Mouse (Mus musculus) limb, embryonic 12.5 days (tissue): Measurements from ENCODE around the gene Sgo2a. TPM values are rescaled to one million over a fixed set of nuclear protein-coding genes. Genes with fewer than 3 reads are reported as not detected.
A peak's percentile ranks its signal among the peaks of the same experiment; 100 is the strongest.
"Not testable (repeated sequence)": the region's sequence is repeated elsewhere in the genome, so short reads cannot be mapped to it uniquely, and the experiment has no call there.

Experiments used
- ATAC-seq: fragments of 200-750 bp; cut with Nextera tagmentation; 2 replicates; pipeline ENCODE4 v1.8.0; 2017; ENCODE audit warnings: low read depth, moderate TSS enrichment; ENCODE audit not compliant: insufficient number of reproducible peaks, insufficient read depth, low FRiP score, low TSS enrichment
- H3K27ac ChIP-seq: fragments of 300-500 bp; sonication (generic); 2 replicates; pipeline ENCODE4 v1.5.1; 2016; ENCODE audit warnings: mild to moderate bottlenecking, moderate library complexity
- H3K27me3 ChIP-seq: fragments of 300-500 bp; sonication (generic); 2 replicates; pipeline ENCODE4 v1.6.1; 2016; ENCODE audit warnings: mild to moderate bottlenecking, moderate library complexity
- H3K36me3 ChIP-seq: fragments of 300-500 bp; sonication (generic); 2 replicates; pipeline ENCODE4 v1.6.1; 2016; ENCODE audit warnings: mild to moderate bottlenecking, moderate library complexity
- H3K4me1 ChIP-seq: fragments of 300-500 bp; sonication (generic); replicated peaks from 2 replicates; pipeline ENCODE4 v1.6.1; 2016
- H3K4me2 ChIP-seq: fragments of 300-500 bp; sonication (generic); 2 replicates; pipeline ENCODE4 v1.6.1; 2016; ENCODE audit warnings: mild to moderate bottlenecking, moderate library complexity
- H3K4me3 ChIP-seq: fragments of 300-500 bp; sonication (generic); replicated peaks from 2 replicates; pipeline ENCODE4 v1.5.1; 2016; ENCODE audit warnings: mild to moderate bottlenecking
- H3K9ac ChIP-seq: fragments of 300-500 bp; sonication (generic); replicated peaks from 2 replicates; pipeline ENCODE4 v1.6.1; 2016; ENCODE audit warnings: mild to moderate bottlenecking, moderate library complexity
- H3K9me3 ChIP-seq: fragments of 300-500 bp; sonication (generic); 2 replicates; pipeline ENCODE4 v1.6.1; 2016; ENCODE audit warnings: mild to moderate bottlenecking, moderate library complexity
- WGBS: fragments of 180-500 bp; shearing (Covaris S2); methylation state at CpG from one replicate; pipeline ENCODE4 v1.1.7; 2016; 5-methylcytosine and 5-hydroxymethylcytosine counted together
- polyA plus RNA-seq: library from polyadenylated mRNA; unstranded; fragments of >200 nt; fragmentation: Nextera tagmentation; extraction: Ambion mirVana; gene quantifications from 2 replicates; pipeline ENCODE4 v1.2.1, GENCODE M21; 2016

Gene Sgo2a
- polyA plus RNA-seq, 1 experiment from 2014 or later, result 24.4 TPM

- no peak overlapping the region for H3K4me3 ChIP-seq
- no peak for ATAC-seq
- no peak overlapping the region for H3K4me2 ChIP-seq
- H3K36me3 ChIP-seq, result no peaks in the 10 kb centered on the region
- no peaks in the 10 kb centered on the region for H3K9me3 ChIP-seq
- no peak overlapping the region for H3K9ac ChIP-seq
- no peak overlapping the region for H3K27ac ChIP-seq
- H3K4me1 ChIP-seq, result no peaks in the 10 kb centered on the region
- H3K27me3 ChIP-seq, result no peaks in the 10 kb centered on the region
- WGBS, result 90% methylated on average over 3 of the region's 3 CpGs
Observed at GRCm38 (mm10) chr1:57976860-57977259, 18.9 kb upstream of the Sgo2a start.

- Histone ChIP-seq H3K9me3 (no peaks in the 10 kb centered on the region), H3K4me3 (no peak overlapping the region), H3K9ac (no peak overlapping the region), H3K4me1 (no peaks in the 10 kb centered on the region), H3K27me3 (no peaks in the 10 kb centered on the region), H3K4me2 (no peak overlapping the region), H3K36me3 (no peaks in the 10 kb centered on the region), H3K27ac (no peak overlapping the region)
- ATAC-seq, result no peak
- 81% methylated on average over 6 of the region's 6 CpGs for WGBS
Observed at GRCm38 (mm10) chr1:57989052-57989600, 6.6 kb upstream of the Sgo2a start.

- Histone ChIP-seq H3K36me3 (no peaks in the 10 kb centered on the region), H3K27me3 (no peaks in the 10 kb centered on the region), H3K4me2 (no peak overlapping the region), H3K9ac (no peak overlapping the region), H3K4me1 (peaks cover 1% of the 10 kb centered on the region; the same call in 1 of the 2 replicates), H3K9me3 (no peaks in the 10 kb centered on the region), H3K4me3 (no peak overlapping the region), H3K27ac (no peak overlapping the region)
- 85% methylated on average over 2 of the region's 2 CpGs for WGBS
- ATAC-seq, result no peak
Observed at GRCm38 (mm10) chr1:57991277-57991676, 4.5 kb upstream of the Sgo2a start.

- WGBS, result under 1% methylated on average over 29 of the region's 29 CpGs
- peak overlapping the region; percentile 81 for H3K27ac ChIP-seq
- peak overlapping the region; percentile 87 for H3K4me2 ChIP-seq
- 0 out of 2 replicates have a peak, but pooled peaks have one; percentile 11 for ATAC-seq
- no peaks in the 10 kb centered on the region for H3K27me3 ChIP-seq
- H3K4me1 ChIP-seq, result peaks cover 12% of the 10 kb centered on the region
- H3K9ac ChIP-seq, result peak overlapping the region; percentile 74
- H3K36me3 ChIP-seq, result peaks cover 10% of the 10 kb centered on the region; the same call in 1 of the 2 replicates
- H3K9me3 ChIP-seq, result no peaks in the 10 kb centered on the region
- H3K4me3 ChIP-seq, result peak overlapping the region; percentile 75
Observed at GRCm38 (mm10) chr1:57996133-57996615, 403 bp downstream of the Sgo2a start.

- H3K4me2 ChIP-seq, result no peak overlapping the region
- H3K9ac ChIP-seq, result no peak overlapping the region
- WGBS, result 90% methylated on average over 3 of the region's 3 CpGs
- ATAC-seq, result no peak
- H3K27ac ChIP-seq, result no peak overlapping the region
- no peaks in the 10 kb centered on the region for H3K27me3 ChIP-seq
- H3K9me3 ChIP-seq, result no peaks in the 10 kb centered on the region
- H3K4me3 ChIP-seq, result no peak overlapping the region
- H3K4me1 ChIP-seq, result peaks cover 12% of the 10 kb centered on the region
- peaks cover 23% of the 10 kb centered on the region for H3K36me3 ChIP-seq
Observed at GRCm38 (mm10) chr1:57998146-57998545, 2.4 kb downstream of the Sgo2a start.

- not testable (repeated sequence) for H3K9me3 ChIP-seq, ATAC-seq, H3K4me1 ChIP-seq, H3K27ac ChIP-seq, H3K4me3 ChIP-seq, H3K27me3 ChIP-seq, H3K9ac ChIP-seq, H3K4me2 ChIP-seq
- peaks cover 40% of the 10 kb centered on the region for H3K36me3 ChIP-seq
- WGBS, result 96% methylated on average over 7 of the region's 7 CpGs
Observed at GRCm38 (mm10) chr1:58006388-58006787, 10.6 kb downstream of the Sgo2a start.

GRCm38 (mm10) chr1:58018856-58019255 is 23.1 kb downstream of the Sgo2a start, which contains the start of gene Kctd18:
Gene Kctd18 (minus strand): TSS chr1:58018956.
- H3K9ac ChIP-seq, result no peak within 1 kb of the TSS
- WGBS, result 94% methylated on average over 7 of the region's 7 CpGs
- no peak for ATAC-seq
- no peaks in the 10 kb centered on the region for H3K4me1 ChIP-seq
- no peak within 1 kb of the TSS for H3K4me3 ChIP-seq
- no peak within 1 kb of the TSS for H3K4me2 ChIP-seq
- H3K36me3 ChIP-seq, result peaks cover 73% of the 10 kb centered on the region
- H3K27me3 ChIP-seq, result no peaks in the 10 kb centered on the region
- H3K9me3 ChIP-seq, result no peaks in the 10 kb centered on the region
- no peak within 1 kb of the TSS for H3K27ac ChIP-seq

- Histone ChIP-seq H3K4me1 (peaks cover 16% of the 10 kb centered on the region), H3K9me3 (no peaks in the 10 kb centered on the region), H3K27ac (no peak overlapping the region), H3K27me3 (no peaks in the 10 kb centered on the region), H3K36me3 (peaks cover 11% of the 10 kb centered on the region), H3K9ac (no peak overlapping the region), H3K4me2 (no peak overlapping the region), H3K4me3 (no peak overlapping the region)
- ATAC-seq, result no peak
- 87% methylated on average over 7 of the region's 7 CpGs for WGBS
Observed at GRCm38 (mm10) chr1:58027707-58028106, 31.9 kb downstream of the Sgo2a start.

GRCm38 (mm10) chr1:58029636-58030117 is 33.9 kb downstream of the Sgo2a start, which contains the start of gene Aox1:
Gene Aox1 (plus strand): TSS chr1:58029931.
- peaks cover 16% of the 10 kb centered on the region for H3K4me1 ChIP-seq
- H3K9me3 ChIP-seq, result no peaks in the 10 kb centered on the region
- H3K4me3 ChIP-seq, result peak within 1 kb of the TSS; percentile 29
- WGBS, result 12% methylated on average over 12 of the region's 12 CpGs
- H3K4me2 ChIP-seq, result peak within 1 kb of the TSS; percentile 58
- H3K27me3 ChIP-seq, result no peaks in the 10 kb centered on the region
- no peak within 1 kb of the TSS for H3K27ac ChIP-seq
- H3K9ac ChIP-seq, result 0 out of 2 replicates have a peak within 1 kb of the TSS, but pooled peaks have one; percentile 34
- peaks cover under 1% of the 10 kb centered on the region for H3K36me3 ChIP-seq
- ATAC-seq, result peak; percentile 69

- Histone ChIP-seq H3K27ac (no peak overlapping the region), H3K4me2 (peak overlapping the region; percentile 58), H3K27me3 (no peaks in the 10 kb centered on the region), H3K9ac (0 out of 2 replicates have a peak overlapping the region, but pooled peaks have one; percentile 34), H3K36me3 (no peaks in the 10 kb centered on the region), H3K9me3 (no peaks in the 10 kb centered on the region), H3K4me3 (peak overlapping the region; percentile 29), H3K4me1 (peaks cover 16% of the 10 kb centered on the region)
- ATAC-seq, result no peak
- 21% methylated on average over 13 of the region's 13 CpGs for WGBS
Observed at GRCm38 (mm10) chr1:58030156-58030871, 34.5 kb downstream of the Sgo2a start.

- peak; percentile 43; the same call in 1 of the 2 replicates for ATAC-seq
- Histone ChIP-seq H3K27ac (no peak overlapping the region), H3K36me3 (no peaks in the 10 kb centered on the region), H3K4me1 (peaks cover 16% of the 10 kb centered on the region), H3K4me2 (no peak overlapping the region), H3K27me3 (no peaks in the 10 kb centered on the region), H3K9ac (no peak overlapping the region), H3K4me3 (no peak overlapping the region), H3K9me3 (no peaks in the 10 kb centered on the region)
- 61% methylated on average over 10 of the region's 10 CpGs for WGBS
Observed at GRCm38 (mm10) chr1:58031160-58031769, 35.5 kb downstream of the Sgo2a start.
